Mouse (Mus musculus) adrenal gland, adult 8-10 months (tissue): ENCODE measurements at regions not wholly inside any gene's neighbourhood (a gene's known extent, or its start where the extent isn't known, plus 50 kb on each side); places are given as distances from the start of the nearest gene placed in this dataset.

Experiments
- DNase-seq: peaks from one replicate; pipeline ENCODE4 v3.0.0; 2022

GRCm38 (mm10) chr13:107760511-107760910, 283.7 kb upstream of the Smim15 start:
- no peak for DNase-seq

GRCm38 (mm10) chr13:107758327-107759095, 285.7 kb upstream of the Smim15 start:
- no peak for DNase-seq

- DNase-seq: no peak
These were observed 291.5 kb upstream of the Smim15 start for GRCm38 (mm10) chr13:107752745-107753144.

- DNase-seq: no peak
These were observed 300.6 kb upstream of the Smim15 start for GRCm38 (mm10) chr13:107743464-107744218.

GRCm38 (mm10) chr13:107736581-107736980, 307.7 kb upstream of the Smim15 start:
- DNase-seq: peak; percentile 13

- DNase-seq: no peak
These were observed 309.9 kb upstream of the Smim15 start for GRCm38 (mm10) chr13:107734161-107734905.

- no peak for DNase-seq
These were observed 313.3 kb upstream of the Smim15 start for GRCm38 (mm10) chr13:107730976-107731375.

GRCm38 (mm10) chr13:107726491-107726890, 317.8 kb upstream of the Smim15 start:
- no peak for DNase-seq

GRCm38 (mm10) chr13:107721901-107722300, 322.3 kb upstream of the Smim15 start:
- no peak for DNase-seq

GRCm38 (mm10) chr13:107720874-107721574, 323.2 kb upstream of the Smim15 start:
- DNase-seq: no peak

GRCm38 (mm10) chr13:107718973-107719620, 325.1 kb upstream of the Smim15 start:
- DNase-seq: no peak

- DNase-seq: no peak
These were observed 328.6 kb upstream of the Smim15 start for GRCm38 (mm10) chr13:107715616-107716015.

- peak; percentile 53 for DNase-seq
These were observed 330.2 kb upstream of the Smim15 start for GRCm38 (mm10) chr13:107714001-107714400.

GRCm38 (mm10) chr13:107711341-107711994, 332.8 kb upstream of the Smim15 start:
- DNase-seq: no peak

- no peak for DNase-seq
These were observed 333.9 kb upstream of the Smim15 start for GRCm38 (mm10) chr13:107710368-107710767.

- DNase-seq: no peak
These were observed 334.4 kb upstream of the Smim15 start for GRCm38 (mm10) chr13:107709828-107710227.

- DNase-seq: no peak
These were observed 340.5 kb upstream of the Smim15 start for GRCm38 (mm10) chr13:107703736-107704135.

- no peak for DNase-seq
These were observed 343.7 kb upstream of the Smim15 start for GRCm38 (mm10) chr13:107700268-107701139.

GRCm38 (mm10) chr13:107699251-107699650, 345.0 kb upstream of the Smim15 start:
- no peak for DNase-seq

- no peak for DNase-seq
These were observed 345.9 kb upstream of the Smim15 start for GRCm38 (mm10) chr13:107698345-107698744.
